Mouse (Mus musculus): Measurements from ENCODE around the gene Ppat. TPM values are rescaled to one million over a fixed set of nuclear protein-coding genes. Genes with fewer than 3 reads are reported as not detected.
"Not testable (repeated sequence)": the region's sequence is repeated elsewhere in the genome, so short reads cannot be mapped to it uniquely, and the experiment has no call there.

Ppat gene
- polyA plus RNA-seq, 1 experiment from 2014 or later = 30.7 TPM

DNA sequence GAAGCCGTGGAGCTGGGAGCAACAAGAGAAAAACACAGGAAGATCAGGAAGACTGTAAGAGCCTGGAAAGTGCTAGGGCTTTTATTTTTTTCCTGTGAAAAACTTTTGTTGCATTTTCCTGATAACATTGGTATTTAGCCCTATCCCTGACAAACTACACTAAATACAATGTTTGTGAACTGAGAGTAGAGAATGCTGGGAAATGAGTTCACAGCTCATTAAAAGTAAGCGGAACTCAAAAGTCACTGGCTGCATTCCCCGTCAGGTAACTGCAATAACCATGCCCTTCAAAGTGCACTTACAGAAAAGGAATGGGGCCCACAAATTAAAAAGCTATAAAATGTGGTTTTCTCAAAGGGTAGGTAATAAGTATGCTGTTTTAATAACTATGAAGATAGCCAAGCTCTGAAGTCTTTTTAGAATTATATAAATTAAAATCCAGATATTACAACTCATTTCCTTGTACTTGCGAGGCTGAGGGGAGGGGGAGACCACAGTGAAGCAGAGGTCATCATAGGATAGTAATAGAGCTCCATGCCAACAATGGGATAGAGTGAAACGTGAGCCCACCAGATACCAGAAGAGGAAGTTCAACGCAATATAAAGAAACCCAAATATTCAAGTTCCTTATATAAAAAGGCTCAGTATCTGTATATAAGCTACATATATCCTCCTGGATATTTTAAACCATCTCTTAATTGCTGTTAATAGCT, 6.3 kb downstream of the Ppat start:
- Histone ChIP-seq H3K9me3 (no peaks in the 10 kb centered on the region), H3K4me1 (replicated peaks) (0 out of 2 replicates have a peak, but pooled peaks cover 6% of the 10 kb centered on the region), H3K27me3 (replicated peaks) (no peaks in the 10 kb centered on the region), H3K9ac (no peak overlapping the region), H3K4me2 (replicated peaks) (no peak overlapping the region), H3K27ac (no peak overlapping the region), H3K4me3 (replicated peaks) (no peak overlapping the region), H3K36me3 (0 out of 2 replicates have a peak, but pooled peaks cover 3% of the 10 kb centered on the region)
- 69% methylated on average over 6 of the region's 6 CpGs for WGBS
- ATAC-seq = no peak

DNA sequence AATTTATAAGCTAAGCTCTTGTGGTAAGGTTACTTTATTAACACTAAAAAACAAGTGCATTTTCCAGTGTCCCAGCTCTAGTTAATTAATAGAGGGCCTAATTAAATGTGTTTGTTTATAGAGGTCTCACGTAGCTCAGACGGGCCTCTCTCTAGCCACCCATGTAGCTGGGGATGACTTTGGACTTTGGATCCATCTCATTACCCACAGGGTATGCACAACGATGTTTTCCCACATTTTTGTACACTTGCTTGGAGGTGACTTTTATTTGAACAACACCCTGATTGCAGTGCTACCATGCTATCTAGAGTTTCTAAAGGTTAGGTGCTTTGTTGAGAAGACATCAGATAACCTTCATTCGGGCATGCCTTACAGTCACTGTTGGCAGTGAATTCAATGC, 8.9 kb downstream of the Ppat start:
- Histone ChIP-seq H3K4me2 (replicated peaks) (no peak overlapping the region), H3K9me3 (no peaks in the 10 kb centered on the region), H3K9ac (no peak overlapping the region), H3K27ac (no peak overlapping the region), H3K27me3 (replicated peaks) (no peaks in the 10 kb centered on the region), H3K4me3 (replicated peaks) (no peak overlapping the region), H3K36me3 (0 out of 2 replicates have a peak, but pooled peaks cover 9% of the 10 kb centered on the region), H3K4me1 (replicated peaks) (no peaks in the 10 kb centered on the region)
- WGBS = 59% methylated on average over 4 of the region's 4 CpGs
- peak; percentile 81 for ATAC-seq

DNA sequence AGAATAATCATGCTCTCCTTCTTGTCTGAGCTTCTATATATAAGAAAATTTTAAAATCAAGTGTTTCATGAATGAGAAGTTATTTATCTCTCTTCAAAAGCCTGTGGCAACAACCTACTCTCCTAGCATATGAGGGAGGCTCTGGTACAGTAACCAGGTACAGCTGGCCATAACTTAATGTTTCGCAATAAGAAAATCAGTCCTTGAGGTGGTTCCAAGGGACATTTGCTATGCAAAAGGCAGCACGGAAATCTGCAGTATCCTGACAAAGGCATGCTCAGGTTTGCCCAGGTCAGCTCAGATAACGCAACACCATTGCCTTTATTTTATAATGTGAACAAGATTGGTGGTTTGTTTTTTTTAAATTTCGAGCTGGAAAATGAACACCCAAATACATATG, 9.4 kb downstream of the Ppat start:
- no peaks in the 10 kb centered on the region for H3K27me3 ChIP-seq (replicated peaks)
- ATAC-seq = 0 out of 2 replicates have a peak, but pooled peaks have one; percentile 51
- H3K4me2 ChIP-seq (replicated peaks) = no peak overlapping the region
- no peak overlapping the region for H3K27ac ChIP-seq
- H3K36me3 ChIP-seq = 0 out of 2 replicates have a peak, but pooled peaks cover 9% of the 10 kb centered on the region
- H3K4me3 ChIP-seq (replicated peaks) = no peak overlapping the region
- no peaks in the 10 kb centered on the region for H3K9me3 ChIP-seq
- H3K4me1 ChIP-seq (replicated peaks) = no peaks in the 10 kb centered on the region
- no peak overlapping the region for H3K9ac ChIP-seq
- 74% methylated on average over 4 of the region's 4 CpGs for WGBS

DNA sequence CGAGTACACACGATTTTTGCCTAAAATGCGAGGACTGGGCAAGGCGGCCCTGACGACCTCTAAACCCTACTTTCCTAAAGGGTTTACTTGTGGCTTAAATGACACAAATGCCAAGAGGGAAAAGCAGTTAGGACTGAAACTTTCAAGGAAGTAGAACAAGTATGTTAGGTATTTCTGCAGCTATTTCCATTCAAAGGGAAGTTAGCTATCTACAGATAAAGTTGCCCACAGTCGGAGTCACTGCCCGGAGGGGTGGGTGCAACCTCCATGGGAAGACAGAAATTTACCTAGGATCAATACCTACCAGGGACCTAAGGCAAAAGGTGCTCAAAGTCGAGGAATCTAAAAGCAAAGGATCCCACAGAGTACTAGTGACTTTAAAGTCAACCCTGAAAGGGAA, 11.7 kb downstream of the Ppat start:
- 0 out of 2 replicates have a peak, but pooled peaks cover 9% of the 10 kb centered on the region for H3K36me3 ChIP-seq
- H3K9me3 ChIP-seq = no peaks in the 10 kb centered on the region
- H3K9ac ChIP-seq = no peak overlapping the region
- H3K4me1 ChIP-seq (replicated peaks) = no peaks in the 10 kb centered on the region
- no peak overlapping the region for H3K27ac ChIP-seq
- 90% methylated on average over 8 of the region's 8 CpGs for WGBS
- no peak overlapping the region for H3K4me2 ChIP-seq (replicated peaks)
- H3K4me3 ChIP-seq (replicated peaks) = no peak overlapping the region
- H3K27me3 ChIP-seq (replicated peaks) = no peaks in the 10 kb centered on the region
- ATAC-seq = no peak

DNA sequence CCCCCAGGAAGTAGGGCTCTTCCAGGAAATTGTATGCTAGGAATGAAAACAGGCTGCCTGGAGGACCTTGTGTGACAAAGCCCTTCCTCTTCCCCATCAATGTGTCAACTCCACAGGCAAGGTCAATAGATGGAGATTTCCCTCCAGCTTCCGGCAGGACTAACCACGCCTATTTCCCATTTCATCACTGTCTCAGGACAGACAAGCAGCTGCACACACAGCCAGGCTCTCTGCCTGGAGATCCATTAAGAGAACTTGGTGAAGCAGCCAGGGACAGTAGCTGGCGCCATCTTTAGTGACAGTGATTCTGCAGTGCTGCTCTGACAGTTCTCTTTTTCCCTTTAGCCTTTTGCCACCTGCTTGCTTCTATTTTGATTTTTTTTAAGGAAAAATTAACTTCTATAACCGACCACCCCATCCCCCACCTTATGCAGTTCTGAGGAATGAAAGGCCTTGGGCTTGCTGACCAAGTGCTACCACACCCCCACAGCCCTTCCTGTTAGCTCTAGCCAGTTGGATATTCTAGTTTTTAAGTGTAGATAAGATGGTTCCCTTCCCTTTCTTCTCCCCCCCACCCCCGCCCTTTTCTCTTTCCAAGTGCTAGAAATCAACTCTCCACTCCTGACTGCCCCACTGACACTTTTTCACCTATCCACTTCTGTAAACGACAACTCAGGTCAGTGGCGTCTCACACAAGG, 22.0 kb downstream of the Ppat start:
- Histone ChIP-seq H3K4me1 (replicated peaks) (no peaks in the 10 kb centered on the region), H3K4me2 (replicated peaks) (no peak overlapping the region), H3K27me3 (replicated peaks) (no peaks in the 10 kb centered on the region), H3K4me3 (replicated peaks) (no peak overlapping the region), H3K9me3 (no peaks in the 10 kb centered on the region), H3K9ac (no peak overlapping the region), H3K27ac (no peak overlapping the region), H3K36me3 (peaks cover 21% of the 10 kb centered on the region; the same call in 1 of the 2 replicates)
- WGBS = 63% methylated on average over 7 of the region's 7 CpGs
- peak; percentile 36 for ATAC-seq

DNA sequence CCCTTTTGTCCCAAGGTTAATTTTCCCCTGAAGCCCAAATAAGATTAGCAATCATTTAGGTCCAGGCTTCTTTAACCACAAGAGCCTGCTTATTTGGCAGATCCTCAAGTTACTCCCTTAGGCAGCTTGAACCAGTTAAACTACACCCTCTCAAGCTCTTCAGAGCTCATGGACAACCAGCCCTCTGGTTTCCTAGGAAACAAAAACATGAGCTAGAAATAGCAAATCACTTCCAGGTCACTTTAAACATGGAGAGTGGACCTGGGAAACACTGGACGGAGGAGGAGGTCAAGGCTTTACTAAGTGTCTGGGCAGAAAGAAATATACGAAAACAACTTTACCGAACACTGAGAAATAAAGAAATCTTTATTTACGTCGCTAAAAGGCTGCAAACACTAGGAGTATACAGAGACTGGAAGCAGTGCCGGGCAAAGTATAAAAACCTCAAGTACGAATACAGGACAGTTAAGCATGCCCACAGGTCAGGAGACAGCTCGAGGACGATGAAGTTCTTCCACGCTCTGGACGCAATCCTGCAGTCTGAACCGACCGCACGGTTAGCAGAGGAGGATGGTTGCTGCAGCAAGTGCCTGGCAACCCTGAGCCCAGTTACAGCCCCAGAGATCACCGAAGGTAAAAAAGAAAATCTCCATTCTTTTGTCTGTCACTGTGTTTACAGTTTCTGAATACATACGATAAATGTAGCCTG, 23.1 kb downstream of the Ppat start:
- Histone ChIP-seq H3K4me3 (replicated peaks) (no peak overlapping the region), H3K36me3 (peaks cover 21% of the 10 kb centered on the region; the same call in 1 of the 2 replicates), H3K27me3 (replicated peaks) (no peaks in the 10 kb centered on the region), H3K4me2 (replicated peaks) (no peak overlapping the region), H3K27ac (no peak overlapping the region), H3K4me1 (replicated peaks) (no peaks in the 10 kb centered on the region), H3K9me3 (no peaks in the 10 kb centered on the region), H3K9ac (no peak overlapping the region)
- no peak; the same call in 1 of the 2 replicates for ATAC-seq
- 77% methylated on average over 16 of the region's 16 CpGs for WGBS

DNA sequence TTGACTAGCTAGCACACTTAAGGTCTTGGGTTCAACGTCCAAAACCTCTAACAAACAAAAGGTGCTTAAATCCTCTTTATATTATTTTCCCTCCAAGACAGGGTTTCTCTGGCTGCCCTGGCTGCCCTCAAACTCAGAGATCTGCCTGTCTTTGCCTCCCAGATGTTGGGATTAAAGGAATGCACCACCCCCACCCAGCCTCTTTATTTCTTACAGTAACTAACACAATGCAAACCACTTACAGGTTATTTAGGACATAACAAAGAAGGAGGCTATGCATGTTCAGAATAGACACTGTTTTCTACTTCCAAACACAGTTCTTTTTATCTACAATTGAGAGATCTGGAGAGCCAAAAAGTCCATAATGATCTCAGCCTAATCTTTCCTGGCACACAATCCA, 27.1 kb downstream of the Ppat start:
- H3K27ac ChIP-seq = no peak overlapping the region
- no peak for ATAC-seq
- no peaks in the 10 kb centered on the region for H3K9me3 ChIP-seq
- peaks cover 28% of the 10 kb centered on the region; the same call in 1 of the 2 replicates for H3K36me3 ChIP-seq
- no peaks in the 10 kb centered on the region for H3K4me1 ChIP-seq (replicated peaks)
- no peak overlapping the region for H3K9ac ChIP-seq
- no peak overlapping the region for H3K4me3 ChIP-seq (replicated peaks)
- no peaks in the 10 kb centered on the region for H3K27me3 ChIP-seq (replicated peaks)
- WGBS = 80% methylated on average over 1 of the region's 1 CpGs
- no peak overlapping the region for H3K4me2 ChIP-seq (replicated peaks)

DNA sequence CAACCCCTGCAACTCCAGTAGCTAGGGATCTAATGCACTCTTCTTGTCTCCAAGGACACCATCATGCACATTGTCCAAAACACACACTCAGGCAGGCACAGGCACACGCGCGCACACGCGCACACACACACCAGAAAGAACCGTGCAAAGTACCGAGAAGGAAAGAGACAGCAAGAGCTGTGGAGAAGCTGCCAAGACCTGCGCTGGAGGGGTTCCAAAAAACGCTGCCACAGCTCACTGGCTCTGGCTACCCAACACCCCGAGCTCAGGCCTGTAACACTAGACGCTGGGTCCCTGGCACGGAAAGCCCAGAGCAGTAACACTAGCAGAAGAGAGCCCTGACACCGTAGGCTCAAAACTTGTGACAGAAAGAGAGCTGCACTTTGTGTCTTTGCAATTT, 27.9 kb downstream of the Ppat start:
- ATAC-seq = no peak
- Histone ChIP-seq H3K27ac (no peak overlapping the region), H3K4me3 (replicated peaks) (no peak overlapping the region), H3K4me2 (replicated peaks) (no peak overlapping the region), H3K9me3 (no peaks in the 10 kb centered on the region), H3K36me3 (peaks cover 29% of the 10 kb centered on the region; the same call in 1 of the 2 replicates), H3K27me3 (replicated peaks) (no peaks in the 10 kb centered on the region), H3K9ac (no peak overlapping the region), H3K4me1 (replicated peaks) (no peaks in the 10 kb centered on the region)
- WGBS = 91% methylated on average over 13 of the region's 13 CpGs

DNA sequence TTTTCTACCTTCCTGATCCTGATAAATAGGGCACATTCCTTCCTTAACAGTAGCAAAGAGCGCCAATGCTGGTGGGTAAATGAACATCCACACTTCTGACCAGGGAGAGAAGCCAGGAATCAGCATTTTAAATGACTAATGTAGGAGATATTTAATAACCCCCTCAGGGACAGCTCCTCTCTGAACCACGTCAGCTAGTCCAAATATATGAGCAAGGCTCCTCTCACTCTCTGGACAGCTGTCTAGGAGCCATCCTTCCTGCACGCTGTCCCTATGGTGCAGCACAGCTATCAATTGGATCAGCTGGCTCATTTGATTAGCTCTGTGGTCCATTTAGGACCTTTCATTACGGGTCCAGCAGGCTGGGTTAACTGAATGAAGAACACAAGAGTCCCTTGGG, 28.5 kb downstream of the Ppat start:
- 78% methylated on average over 4 of the region's 4 CpGs for WGBS
- Histone ChIP-seq H3K4me2 (replicated peaks) (no peak overlapping the region), H3K36me3 (peaks cover 35% of the 10 kb centered on the region)

DNA sequence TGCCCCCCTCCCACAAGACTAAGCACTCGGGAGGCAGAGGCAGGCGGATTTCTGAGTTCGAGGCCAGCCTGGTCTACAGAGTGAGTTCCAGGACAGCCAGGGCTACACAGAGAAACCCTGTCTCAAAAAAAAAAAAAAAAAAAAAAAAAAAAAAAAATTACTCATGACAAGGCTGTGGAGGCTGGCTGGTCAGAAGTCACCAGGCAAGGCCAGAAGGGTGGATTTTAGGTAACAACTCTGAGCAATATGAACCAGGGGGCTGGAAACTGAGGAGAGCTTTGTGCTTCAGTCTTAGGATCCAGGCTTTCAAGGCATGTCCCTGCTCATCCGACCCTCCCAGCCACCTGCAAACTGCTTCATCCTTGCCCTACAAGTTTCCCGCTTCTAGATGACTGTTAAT, 38.9 kb downstream of the Ppat start:
- 91% methylated on average over 5 of the region's 5 CpGs for WGBS
- not testable (repeated sequence) for H3K9me3 ChIP-seq; H3K4me1 ChIP-seq (replicated peaks); H3K4me2 ChIP-seq (replicated peaks); ATAC-seq; H3K4me3 ChIP-seq (replicated peaks); H3K9ac ChIP-seq; H3K27me3 ChIP-seq (replicated peaks); H3K27ac ChIP-seq; H3K36me3 ChIP-seq

More for the DNA sequence above, 28.5 kb downstream of the Ppat start:
- no peak overlapping the region for H3K4me3 ChIP-seq (replicated peaks)
- no peak for ATAC-seq
- H3K27me3 ChIP-seq (replicated peaks) = no peaks in the 10 kb centered on the region
- H3K9ac ChIP-seq = no peak overlapping the region
- H3K4me1 ChIP-seq (replicated peaks) = no peaks in the 10 kb centered on the region
- H3K27ac ChIP-seq = no peak overlapping the region
- H3K9me3 ChIP-seq = no peaks in the 10 kb centered on the region

DNA sequence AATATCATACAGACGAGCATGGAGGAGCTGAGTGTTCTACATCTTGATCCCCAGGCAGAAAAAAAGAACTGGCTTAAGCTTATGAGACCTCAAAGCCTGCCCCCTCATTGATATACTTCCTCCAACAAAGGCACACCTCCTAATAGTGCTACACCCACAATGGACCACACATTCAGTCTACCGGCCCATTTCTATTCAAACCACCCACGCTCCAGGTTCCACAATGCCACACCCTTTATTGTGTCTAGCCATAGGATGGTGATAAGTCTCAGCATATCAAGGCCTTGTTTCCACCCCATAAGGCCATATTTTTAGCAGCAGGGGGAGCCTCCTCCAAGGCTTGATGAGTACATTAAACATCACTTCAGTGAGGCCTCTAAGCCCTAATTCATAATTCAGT, 40.6 kb downstream of the Ppat start:
- WGBS = 83% methylated on average over 3 of the region's 3 CpGs
- Histone ChIP-seq H3K9ac (no peak overlapping the region), H3K4me1 (replicated peaks) (peaks cover 3% of the 10 kb centered on the region; the same call in 1 of the 2 replicates), H3K4me3 (replicated peaks) (no peak overlapping the region), H3K27me3 (replicated peaks) (no peaks in the 10 kb centered on the region), H3K36me3 (no peaks in the 10 kb centered on the region), H3K4me2 (replicated peaks) (no peak overlapping the region), H3K9me3 (no peaks in the 10 kb centered on the region), H3K27ac (no peak overlapping the region)
- no peak for ATAC-seq

DNA sequence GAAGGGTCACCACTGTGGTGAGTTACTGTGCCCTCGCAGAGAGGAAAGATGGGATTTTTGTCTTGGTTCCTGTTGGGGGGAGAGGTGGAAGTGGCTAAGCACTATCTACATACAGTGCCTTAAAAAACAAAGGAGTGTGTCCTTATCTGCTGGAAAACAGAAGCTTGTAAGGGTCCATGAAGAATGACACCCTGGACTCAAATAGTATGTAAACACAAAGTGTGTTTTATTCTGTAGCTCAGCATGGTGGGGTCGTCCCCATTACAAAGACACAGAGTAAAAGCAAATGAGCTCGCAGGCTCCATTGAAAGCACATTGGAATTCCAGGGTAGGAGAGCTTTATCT, 45.3 kb downstream of the Ppat start:
- WGBS = 32% methylated on average over 3 of the region's 3 CpGs
- peak overlapping the region; percentile 89 for H3K27ac ChIP-seq
- peak overlapping the region; percentile 73 for H3K4me3 ChIP-seq (replicated peaks)

More for the DNA sequence above, 45.3 kb downstream of the Ppat start:
- H3K4me1 ChIP-seq (replicated peaks) = peaks cover 4% of the 10 kb centered on the region; the same call in 1 of the 2 replicates
- no peak; the same call in 1 of the 2 replicates for ATAC-seq
- no peaks in the 10 kb centered on the region for H3K9me3 ChIP-seq
- H3K9ac ChIP-seq = peak overlapping the region; percentile 87
- peak overlapping the region; percentile 86 for H3K4me2 ChIP-seq (replicated peaks)
- H3K27me3 ChIP-seq (replicated peaks) = no peaks in the 10 kb centered on the region
- no peaks in the 10 kb centered on the region for H3K36me3 ChIP-seq

All from intestine, embryonic 15.5 days (tissue).